Mouse (Mus musculus) hindbrain, embryonic 15.5 days (tissue): Measurements from ENCODE around the gene Gm19426. TPM values are rescaled to one million over a fixed set of nuclear protein-coding genes. Genes with fewer than 3 reads are reported as not detected.

Experiments used
- ATAC-seq: fragments of 200-750 bp; cut with Nextera tagmentation; 2 replicates; pipeline ENCODE4 v1.8.0; 2017; ENCODE audit warnings: low read depth, moderate number of reproducible peaks, moderate TSS enrichment; ENCODE audit not compliant: low FRiP score
- H3K27ac ChIP-seq: fragments of 300-500 bp; sonication (generic); replicated peaks from 2 replicates; pipeline ENCODE4 v1.5.1; 2015; ENCODE audit warnings: mild to moderate bottlenecking, inconsistent platforms
- H3K27me3 ChIP-seq: fragments of 300-500 bp; sonication (generic); 2 replicates; pipeline ENCODE4 v1.6.1; 2015; ENCODE audit warnings: control low read depth, inconsistent platforms
- H3K36me3 ChIP-seq: fragments of 300-500 bp; sonication (generic); 2 replicates; pipeline ENCODE4 v1.6.1; 2015; ENCODE audit warnings: control low read depth, inconsistent platforms
- H3K4me1 ChIP-seq: fragments of 300-500 bp; sonication (generic); replicated peaks from 2 replicates; pipeline ENCODE4 v1.6.1; 2015; ENCODE audit warnings: control low read depth, inconsistent platforms
- H3K4me2 ChIP-seq: fragments of 300-500 bp; sonication (generic); 2 replicates; pipeline ENCODE4 v1.6.1; 2015; ENCODE audit warnings: moderate library complexity, mild to moderate bottlenecking, inconsistent platforms
- H3K4me3 ChIP-seq: fragments of 300-500 bp; sonication (generic); 2 replicates; pipeline ENCODE4 v1.5.1; 2015; ENCODE audit warnings: mild to moderate bottlenecking, inconsistent platforms
- H3K9ac ChIP-seq: fragments of 300-500 bp; sonication (generic); 2 replicates; pipeline ENCODE4 v1.6.1; 2015; ENCODE audit warnings: inconsistent platforms
- H3K9me3 ChIP-seq: fragments of 300-500 bp; sonication (generic); 2 replicates; pipeline ENCODE4 v1.6.1; 2016; ENCODE audit warnings: control low read depth, inconsistent platforms
- WGBS: fragments of 180-500 bp; shearing (Covaris S2); methylation state at CpG from one replicate; pipeline ENCODE4 v1.1.7; 2015; 5-methylcytosine and 5-hydroxymethylcytosine counted together
- polyA plus RNA-seq: library from polyadenylated mRNA; unstranded; fragments of >200 nt; fragmentation: Nextera tagmentation; extraction: Ambion mirVana; gene quantifications from 2 replicates; pipeline ENCODE4 v1.2.1, GENCODE M21; 2015

The Gm19426 gene
- polyA plus RNA-seq, 1 experiment from 2014 or later: 5.9 TPM

DNA sequence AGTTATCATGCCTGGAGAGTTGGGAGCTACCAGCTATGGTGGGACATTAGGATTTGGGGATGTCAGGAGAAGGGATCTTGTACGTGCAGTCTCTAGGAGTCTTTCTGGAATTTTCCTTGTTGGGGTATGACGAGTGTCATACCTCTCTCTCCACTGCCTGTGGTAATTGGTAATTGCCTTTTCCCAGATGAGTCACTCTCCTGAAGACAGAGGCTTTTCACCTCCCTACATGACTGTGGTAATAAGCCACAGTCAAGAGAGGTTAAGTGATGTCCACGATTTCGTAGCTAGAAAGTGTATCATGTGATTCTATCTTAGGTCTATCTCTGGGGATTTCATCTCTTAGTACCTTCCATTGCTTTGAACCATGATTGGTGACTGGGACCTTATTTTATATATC is 29.0 kb upstream of the Gm19426 start:
- Histone ChIP-seq H3K4me1 (peaks cover 14% of the 10 kb centered on the region), H3K9me3 (no peaks in the 10 kb centered on the region), H3K27ac (no peak overlapping the region), H3K9ac (no peak overlapping the region), H3K4me3 (no peak overlapping the region), H3K36me3 (no peaks in the 10 kb centered on the region), H3K27me3 (no peaks in the 10 kb centered on the region), H3K4me2 (no peak overlapping the region)
- WGBS: 96% methylated on average over 4 of the region's 4 CpGs
- no peak for ATAC-seq

DNA sequence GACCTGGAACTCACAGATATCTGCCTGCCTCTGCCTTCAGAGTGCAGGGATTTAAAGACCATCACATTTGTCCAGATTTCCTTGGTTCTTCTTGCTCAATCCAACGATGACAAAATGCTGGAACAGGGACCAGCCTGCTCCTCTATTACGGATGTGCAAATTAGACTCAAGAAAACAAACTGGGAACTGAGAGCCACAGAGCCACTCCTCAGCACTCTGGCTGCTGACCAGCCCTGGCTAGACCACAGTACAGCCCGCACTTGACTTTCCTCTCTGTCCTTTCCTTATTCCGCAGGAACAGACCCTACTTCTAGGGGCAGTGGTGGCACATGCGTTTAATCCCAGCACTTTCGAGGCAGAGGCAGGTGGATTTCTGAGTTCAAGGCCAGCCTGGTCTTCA is 27.0 kb upstream of the Gm19426 start:
- Histone ChIP-seq H3K9ac (no peak overlapping the region), H3K4me1 (peaks cover 12% of the 10 kb centered on the region), H3K4me2 (no peak overlapping the region), H3K27me3 (no peaks in the 10 kb centered on the region), H3K9me3 (no peaks in the 10 kb centered on the region), H3K36me3 (no peaks in the 10 kb centered on the region), H3K27ac (no peak overlapping the region), H3K4me3 (no peak overlapping the region)
- ATAC-seq: no peak
- WGBS: 81% methylated on average over 6 of the region's 6 CpGs

DNA sequence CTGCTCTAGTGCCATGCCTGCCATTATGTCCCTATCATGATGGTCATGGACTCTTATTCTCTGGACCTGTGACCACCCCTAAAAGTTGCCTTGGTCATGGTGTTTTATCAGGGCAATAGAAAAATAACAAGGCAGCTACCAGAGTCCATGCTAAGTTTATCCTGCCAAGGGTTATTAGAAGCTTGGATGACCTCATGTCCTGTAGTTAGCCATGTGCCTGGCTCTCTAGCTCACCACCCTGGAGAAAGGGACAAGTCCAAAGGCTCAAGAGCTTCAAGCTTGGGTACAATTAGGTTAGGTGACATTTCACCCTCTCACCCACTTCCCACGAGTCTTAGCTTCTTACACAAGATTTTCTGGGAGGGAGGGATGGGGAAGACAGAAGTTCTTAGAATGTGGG is 19.4 kb upstream of the Gm19426 start:
- no peaks in the 10 kb centered on the region for H3K27me3 ChIP-seq
- WGBS: 89% methylated on average over 1 of the region's 1 CpGs
- H3K4me2 ChIP-seq: no peak overlapping the region
- H3K9ac ChIP-seq: no peak overlapping the region
- no peaks in the 10 kb centered on the region for H3K4me1 ChIP-seq
- no peak overlapping the region for H3K27ac ChIP-seq
- no peaks in the 10 kb centered on the region for H3K36me3 ChIP-seq
- no peaks in the 10 kb centered on the region for H3K9me3 ChIP-seq
- ATAC-seq: no peak
- no peak overlapping the region for H3K4me3 ChIP-seq

DNA sequence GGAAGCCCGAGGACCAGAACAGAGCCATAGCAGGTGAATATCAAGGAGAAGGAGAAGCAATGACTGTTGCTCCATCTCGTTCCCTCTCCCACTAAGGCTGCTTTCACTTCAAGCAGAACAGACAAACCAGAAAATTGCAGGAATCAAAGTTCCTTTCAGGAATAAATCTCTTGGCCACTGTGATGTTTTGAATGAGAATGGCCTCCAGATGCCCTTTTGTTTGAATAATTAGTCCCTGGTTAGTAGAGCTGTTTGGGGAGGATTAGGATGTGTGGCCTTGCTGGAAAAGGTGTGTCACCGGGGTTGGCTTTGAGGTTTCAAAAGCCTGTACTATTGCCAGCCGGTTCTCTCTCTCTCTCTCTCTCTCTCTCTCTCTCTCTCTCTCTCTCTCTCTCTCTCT is 18.8 kb upstream of the Gm19426 start:
- no peak overlapping the region for H3K4me3 ChIP-seq
- ATAC-seq: no peak

DNA sequence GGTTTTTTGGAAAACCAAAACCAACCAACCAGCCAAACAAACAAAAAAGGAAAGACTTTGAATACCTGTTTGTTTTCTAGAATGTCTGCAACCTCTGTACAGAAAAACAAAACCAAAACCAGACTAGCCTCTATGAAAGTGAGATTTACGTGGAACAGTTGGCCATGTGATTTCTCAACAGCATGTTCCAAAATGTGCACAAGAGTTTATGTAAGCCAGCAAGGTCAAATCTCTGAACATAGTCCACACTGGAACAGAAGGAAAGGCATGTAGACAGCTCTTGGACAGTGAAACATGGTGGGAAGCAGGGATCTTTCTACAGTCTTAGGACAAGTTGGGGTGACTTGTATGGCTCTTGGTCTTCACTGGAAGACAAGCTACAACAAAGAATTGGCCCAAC is 18.4 kb upstream of the Gm19426 start:
- Histone ChIP-seq H3K4me2 (no peak overlapping the region), H3K27ac (no peak overlapping the region), H3K9ac (no peak overlapping the region), H3K9me3 (no peaks in the 10 kb centered on the region), H3K36me3 (no peaks in the 10 kb centered on the region), H3K4me1 (no peaks in the 10 kb centered on the region), H3K4me3 (no peak overlapping the region), H3K27me3 (no peaks in the 10 kb centered on the region)
- 93% methylated on average over 1 of the region's 1 CpGs for WGBS
- no peak for ATAC-seq

More for the DNA sequence above, 18.8 kb upstream of the Gm19426 start:
- WGBS: 45% methylated on average over 4 of the region's 4 CpGs
- Histone ChIP-seq H3K9me3 (no peaks in the 10 kb centered on the region), H3K4me2 (no peak overlapping the region), H3K9ac (no peak overlapping the region), H3K27ac (no peak overlapping the region), H3K4me1 (no peaks in the 10 kb centered on the region), H3K36me3 (no peaks in the 10 kb centered on the region), H3K27me3 (no peaks in the 10 kb centered on the region)

DNA sequence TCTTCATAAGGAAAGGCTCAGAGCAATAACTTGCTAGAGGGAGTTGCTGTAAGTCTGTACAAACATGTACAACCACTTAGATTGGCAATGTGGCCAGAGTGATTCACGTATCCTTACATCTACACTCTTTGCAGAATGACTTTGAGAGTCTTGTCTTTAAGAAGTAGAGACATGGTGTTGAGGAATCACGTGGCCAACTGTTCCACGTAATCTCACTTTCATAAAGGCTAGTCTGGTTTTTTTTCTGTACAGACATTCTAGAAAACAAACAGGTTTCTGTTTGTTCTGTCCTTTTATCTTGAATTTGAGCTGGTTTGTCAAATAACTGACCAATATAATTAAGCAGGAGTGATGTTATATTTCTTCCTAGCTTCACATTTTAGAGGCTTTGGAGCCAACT is 17.9 kb upstream of the Gm19426 start:
- no peak for ATAC-seq
- Histone ChIP-seq H3K9ac (no peak overlapping the region), H3K27me3 (no peaks in the 10 kb centered on the region), H3K4me3 (no peak overlapping the region), H3K4me1 (no peaks in the 10 kb centered on the region), H3K4me2 (no peak overlapping the region), H3K9me3 (no peaks in the 10 kb centered on the region), H3K36me3 (no peaks in the 10 kb centered on the region), H3K27ac (no peak overlapping the region)
- WGBS: 91% methylated on average over 3 of the region's 3 CpGs

DNA sequence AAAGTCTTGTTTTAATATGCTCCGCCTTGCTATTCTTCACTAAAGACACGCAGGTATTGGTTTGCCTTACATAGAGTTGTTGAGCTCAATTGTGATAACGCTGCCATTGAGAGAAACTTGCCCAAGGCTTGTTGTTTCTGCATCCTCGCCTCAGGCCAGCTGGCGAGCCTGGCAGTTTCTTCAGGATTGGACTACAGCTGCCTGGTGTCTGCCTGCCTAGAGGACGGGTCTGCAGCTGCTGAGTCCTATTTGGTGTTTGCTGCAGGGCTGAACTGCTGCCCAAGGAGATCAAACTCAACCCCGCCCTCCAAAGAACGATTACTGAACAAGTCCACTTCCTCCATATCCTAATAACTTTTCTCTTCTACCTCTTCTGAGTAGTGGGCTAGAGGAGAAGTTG is 17.3 kb upstream of the Gm19426 start:
- no peak overlapping the region for H3K4me2 ChIP-seq
- no peaks in the 10 kb centered on the region for H3K36me3 ChIP-seq
- H3K4me1 ChIP-seq: no peaks in the 10 kb centered on the region
- 73% methylated on average over 8 of the region's 8 CpGs for WGBS
- H3K4me3 ChIP-seq: no peak overlapping the region
- H3K9ac ChIP-seq: no peak overlapping the region
- no peaks in the 10 kb centered on the region for H3K9me3 ChIP-seq
- ATAC-seq: no peak
- H3K27me3 ChIP-seq: no peaks in the 10 kb centered on the region
- H3K27ac ChIP-seq: no peak overlapping the region

DNA sequence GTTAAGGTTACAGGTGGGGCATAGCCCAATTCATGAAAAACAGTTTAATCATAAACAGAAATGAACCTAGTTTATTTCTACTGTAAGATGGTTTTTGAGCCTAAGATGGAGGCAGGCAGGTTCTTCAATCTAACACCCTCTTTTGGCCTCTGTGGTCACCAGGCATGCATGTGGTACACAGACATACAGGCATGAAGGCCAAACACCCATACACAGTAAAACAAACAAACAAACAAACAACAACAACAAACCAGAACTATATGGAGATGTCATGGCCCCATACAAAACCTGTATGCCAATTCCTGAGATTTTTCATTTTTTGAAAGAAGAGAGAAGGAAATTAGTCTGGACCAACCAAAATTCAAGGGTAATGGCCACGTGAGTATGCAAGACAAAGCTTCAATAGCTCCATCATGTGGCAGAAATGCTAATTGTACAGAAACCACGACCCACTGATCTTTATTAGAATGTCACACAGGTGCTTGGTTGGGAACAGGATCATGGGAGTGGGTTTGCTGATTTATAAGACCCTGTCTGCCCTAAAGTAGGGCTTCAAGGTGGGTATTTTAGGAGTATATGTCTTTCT is 15.2 kb upstream of the Gm19426 start:
- H3K27me3 ChIP-seq: no peaks in the 10 kb centered on the region
- no peaks in the 10 kb centered on the region for H3K4me1 ChIP-seq
- no peak overlapping the region for H3K4me3 ChIP-seq
- no peaks in the 10 kb centered on the region for H3K9me3 ChIP-seq
- no peak overlapping the region for H3K4me2 ChIP-seq
- H3K36me3 ChIP-seq: no peaks in the 10 kb centered on the region
- 2% methylated on average over 2 of the region's 2 CpGs for WGBS
- no peak overlapping the region for H3K27ac ChIP-seq
- no peak for ATAC-seq
- no peak overlapping the region for H3K9ac ChIP-seq

DNA sequence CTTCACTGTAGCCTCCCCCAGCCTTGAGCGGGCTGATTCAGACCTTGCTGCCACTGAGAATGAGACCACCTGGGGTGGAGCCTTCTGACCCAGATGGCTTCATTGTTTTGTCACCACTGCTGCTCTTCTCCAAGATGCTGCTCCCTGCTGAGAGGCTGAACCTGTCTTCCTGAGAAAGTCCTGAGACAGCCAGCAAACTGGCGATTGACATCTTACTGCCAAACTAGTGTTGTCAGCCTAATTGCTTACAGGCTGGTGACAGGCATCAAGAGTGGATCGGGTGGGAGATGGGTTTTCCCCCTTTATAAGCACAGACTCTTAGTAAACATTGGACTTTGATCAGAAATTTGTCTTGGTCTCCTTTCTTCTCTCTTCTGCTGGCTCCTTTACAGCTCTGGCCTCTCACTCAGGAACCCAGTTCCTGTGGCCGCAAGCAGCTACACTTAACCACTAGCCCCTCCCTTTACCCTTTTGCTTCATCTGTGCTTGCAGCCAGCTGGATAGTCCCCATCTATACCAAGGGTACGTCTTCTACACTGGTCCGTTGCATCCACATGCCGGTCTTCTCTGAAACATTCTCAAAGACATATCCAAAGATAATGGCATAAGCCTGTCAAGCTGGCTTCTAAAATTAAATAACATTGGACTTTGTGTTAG is 13.7 kb upstream of the Gm19426 start:
- H3K27me3 ChIP-seq: no peaks in the 10 kb centered on the region
- 61% methylated on average over 7 of the region's 7 CpGs for WGBS
- no peaks in the 10 kb centered on the region for H3K4me1 ChIP-seq
- no peak for ATAC-seq
- H3K36me3 ChIP-seq: no peaks in the 10 kb centered on the region
- H3K9me3 ChIP-seq: no peaks in the 10 kb centered on the region
- H3K27ac ChIP-seq: no peak overlapping the region
- no peak overlapping the region for H3K4me2 ChIP-seq
- H3K9ac ChIP-seq: no peak overlapping the region
- no peak overlapping the region for H3K4me3 ChIP-seq

DNA sequence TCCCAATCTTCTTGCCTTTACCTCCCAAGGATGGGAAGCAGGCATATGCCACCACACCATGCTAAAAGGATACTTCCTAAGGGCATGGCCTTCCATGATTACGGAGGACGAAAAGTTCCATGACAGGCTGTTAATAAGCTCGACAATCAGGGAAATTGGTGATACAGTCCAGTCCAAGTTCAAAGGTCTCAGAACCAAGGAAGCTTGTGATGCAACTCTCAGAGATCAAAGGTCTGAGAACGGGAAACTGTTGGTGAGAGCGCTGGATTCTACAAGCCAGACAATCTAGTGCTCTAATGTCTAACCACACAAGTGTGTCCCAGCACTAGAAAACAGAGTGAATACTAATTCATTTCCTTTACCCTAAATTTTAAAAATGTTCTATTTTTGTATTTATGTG is 12.8 kb upstream of the Gm19426 start:
- no peaks in the 10 kb centered on the region for H3K4me1 ChIP-seq
- no peak overlapping the region for H3K9ac ChIP-seq
- no peaks in the 10 kb centered on the region for H3K9me3 ChIP-seq
- H3K36me3 ChIP-seq: no peaks in the 10 kb centered on the region
- H3K4me3 ChIP-seq: no peak overlapping the region
- no peak overlapping the region for H3K27ac ChIP-seq
- 84% methylated on average over 5 of the region's 5 CpGs for WGBS
- no peaks in the 10 kb centered on the region for H3K27me3 ChIP-seq
- no peak for ATAC-seq
- H3K4me2 ChIP-seq: no peak overlapping the region

DNA sequence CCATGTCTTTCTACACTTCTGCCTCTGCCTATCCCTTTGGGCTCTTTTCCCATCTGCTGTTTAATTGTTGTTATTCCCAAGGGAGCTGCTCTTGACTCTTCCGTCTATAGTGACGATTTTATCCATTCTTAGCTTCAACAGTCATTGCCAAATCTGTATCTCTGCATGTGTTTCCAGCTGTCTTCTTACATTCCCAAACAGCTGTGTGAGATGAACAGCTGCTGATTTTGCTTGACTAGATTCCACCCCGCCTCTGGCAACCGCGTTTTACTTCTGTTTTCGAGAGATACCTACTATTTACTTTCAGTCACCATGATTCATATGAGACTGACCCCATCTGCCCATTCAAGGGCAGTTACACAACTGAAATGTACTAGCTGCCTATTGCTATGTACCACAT is 6.7 kb upstream of the Gm19426 start:
- H3K4me2 ChIP-seq: no peak overlapping the region
- ATAC-seq: no peak
- H3K4me3 ChIP-seq: no peak overlapping the region

DNA sequence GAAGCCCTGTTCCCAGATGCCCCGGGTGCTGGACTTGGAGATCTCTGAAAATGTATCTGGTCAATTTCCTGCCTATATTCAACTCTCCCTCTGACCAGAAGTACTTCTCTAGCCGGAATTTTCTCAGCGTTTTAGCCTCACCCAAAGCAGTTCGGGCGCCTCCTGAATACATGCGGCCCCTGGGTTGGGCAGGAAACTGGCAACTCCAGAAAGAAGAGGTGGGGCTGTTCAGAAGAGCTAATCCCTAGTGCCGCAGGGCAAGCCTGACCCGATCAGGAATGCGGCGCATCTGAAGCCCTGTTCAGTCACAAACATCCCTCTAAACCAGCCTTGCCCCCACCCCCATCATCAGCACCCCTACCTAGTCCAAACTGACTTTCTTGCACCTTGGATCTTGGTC is 671 bp upstream of the Gm19426 start:
- WGBS: 2% methylated on average over 10 of the region's 10 CpGs

More for the DNA sequence above, 6.7 kb upstream of the Gm19426 start:
- no peak overlapping the region for H3K9ac ChIP-seq
- H3K36me3 ChIP-seq: no peaks in the 10 kb centered on the region
- H3K9me3 ChIP-seq: no peaks in the 10 kb centered on the region
- 58% methylated on average over 6 of the region's 6 CpGs for WGBS
- no peaks in the 10 kb centered on the region for H3K4me1 ChIP-seq
- H3K27ac ChIP-seq: no peak overlapping the region
- H3K27me3 ChIP-seq: no peaks in the 10 kb centered on the region

More for the DNA sequence above, 671 bp upstream of the Gm19426 start:
- Histone ChIP-seq H3K9me3 (no peaks in the 10 kb centered on the region), H3K4me1 (peaks cover 40% of the 10 kb centered on the region), H3K4me3 (peak overlapping the region; percentile 67), H3K36me3 (no peaks in the 10 kb centered on the region), H3K27ac (peak overlapping the region; percentile 97), H3K4me2 (peak overlapping the region; percentile 83), H3K9ac (peak overlapping the region; percentile 33), H3K27me3 (no peaks in the 10 kb centered on the region)
- ATAC-seq: peak; percentile 4; the same call in 1 of the 2 replicates
